Mouse (Mus musculus) stomach, postnatal 0 days (tissue): ENCODE measurements around the gene Itga6.

Source experiments
- CTCF ChIP-seq: IDR thresholded peaks from 2 replicates; pipeline ENCODE4 v1.5.1; 2016; ENCODE audit warnings: antibody characterized with exemption, low read depth, mild to moderate bottlenecking, moderate library complexity
- EP300 ChIP-seq: optimal IDR thresholded peaks from 2 replicates; pipeline ENCODE3; 2016; ENCODE audit warnings: antibody characterized with exemption

GRCm38 (mm10) chr2:71833626-71834025 is 88.2 kb downstream of the Itga6 start:
- TF ChIP-seq CTCF (no peak), EP300 (no peak)
